Mouse (Mus musculus) intestine, postnatal 0 days (tissue): ENCODE results near the gene Nfx1. TPM values are rescaled to one million over a fixed set of nuclear protein-coding genes. Genes with fewer than 3 reads are reported as not detected.

Experiments used
- ATAC-seq: fragments of 200-750 bp; cut with Nextera tagmentation; 2 replicates; pipeline ENCODE4 v1.8.0; 2017; ENCODE audit warnings: mild to moderate bottlenecking, moderate TSS enrichment, moderate library complexity
- H3K27ac ChIP-seq: fragments of 300-500 bp; sonication (generic); 2 replicates; pipeline ENCODE4 v1.5.1; 2014; ENCODE audit warnings: mild to moderate bottlenecking, low read depth, low read length, moderate library complexity
- H3K27me3 ChIP-seq: fragments of 300-500 bp; sonication (generic); replicated peaks from 2 replicates; pipeline ENCODE4 v1.6.1; 2014; ENCODE audit warnings: low read length, mixed read lengths; ENCODE audit not compliant: control insufficient read depth, insufficient read depth
- H3K36me3 ChIP-seq: fragments of 300-500 bp; sonication (generic); 2 replicates; pipeline ENCODE4 v1.6.1; 2014; ENCODE audit warnings: mild to moderate bottlenecking, moderate library complexity; ENCODE audit not compliant: control insufficient read depth, insufficient read depth
- H3K4me1 ChIP-seq: fragments of 300-500 bp; sonication (generic); replicated peaks from 2 replicates; pipeline ENCODE4 v1.6.1; 2014; ENCODE audit warnings: antibody characterized with exemption, low read length, mixed read lengths; ENCODE audit not compliant: control insufficient read depth, insufficient read depth
- H3K4me2 ChIP-seq: fragments of 300-500 bp; sonication (generic); replicated peaks from 2 replicates; pipeline ENCODE4 v1.6.1; 2014; ENCODE audit warnings: low read depth, mild to moderate bottlenecking, moderate library complexity
- H3K4me3 ChIP-seq: fragments of 300-500 bp; sonication (generic); 2 replicates; pipeline ENCODE4 v1.5.1; 2014; ENCODE audit warnings: low read depth, low read length
- H3K9ac ChIP-seq: fragments of 300-500 bp; sonication (generic); 2 replicates; pipeline ENCODE4 v1.6.1; 2014; ENCODE audit warnings: mild to moderate bottlenecking, low read depth, low read length
- H3K9me3 ChIP-seq: fragments of 300-500 bp; sonication (generic); 2 replicates; pipeline ENCODE4 v1.6.1; 2016; ENCODE audit warnings: mixed run types; ENCODE audit not compliant: control insufficient read depth
- CTCF ChIP-seq: sonication (generic); IDR thresholded peaks from 2 replicates; pipeline ENCODE4 v1.5.1; 2016; ENCODE audit warnings: low read depth, mild to moderate bottlenecking, control low read depth, antibody characterized with exemption, moderate library complexity
- WGBS: fragments of 180-500 bp; shearing (Covaris S2); extraction: QIAGEN DNeasy Blood & Tissue Kit; methylation state at CpG from one replicate; pipeline ENCODE4 v1.1.7; 2014; 5-methylcytosine and 5-hydroxymethylcytosine counted together
- polyA plus RNA-seq: library from polyadenylated mRNA; unstranded; fragments of >200 nt; fragmentation: Nextera tagmentation; extraction: Ambion mirVana; gene quantifications from 2 replicates; pipeline ENCODE4 v1.2.1, GENCODE M21; 2015

Nfx1 gene
- polyA plus RNA-seq, 1 experiment from 2014 or later: 25.9 TPM

- Histone ChIP-seq H3K9me3 (no peaks in the 10 kb centered on the region), H3K36me3 (0 out of 2 replicates have a peak, but pooled peaks cover 3% of the 10 kb centered on the region), H3K27ac (no peak overlapping the region), H3K4me2 (no peak overlapping the region), H3K4me3 (no peak overlapping the region), H3K9ac (no peak overlapping the region), H3K27me3 (no peaks in the 10 kb centered on the region), H3K4me1 (no peaks in the 10 kb centered on the region)
- no peak for TF ChIP-seq CTCF
- no peak for ATAC-seq
- 87% methylated on average over 3 of the region's 3 CpGs for WGBS
Observed at GRCm38 (mm10) chr4:41031242-41031641, 60.5 kb downstream of the Nfx1 start.

DNA sequence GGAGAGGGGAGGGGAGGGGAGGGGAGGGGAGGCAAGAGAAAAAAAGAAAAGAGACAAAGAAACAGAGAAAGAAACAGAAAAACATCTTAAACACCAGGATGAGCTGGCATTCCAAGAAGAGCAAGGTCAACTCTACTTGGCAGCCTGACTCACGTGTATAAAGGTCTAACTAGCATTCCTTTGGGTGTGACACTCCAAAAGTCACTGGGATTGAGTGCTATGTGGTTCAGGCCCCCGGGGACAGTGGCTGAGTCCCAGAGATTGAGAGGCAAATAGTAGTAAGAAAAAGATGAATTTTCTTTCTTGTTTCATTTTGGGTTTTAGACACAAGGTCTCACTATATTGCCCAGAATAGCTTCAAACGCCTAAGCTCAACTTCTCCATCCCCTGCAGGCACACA is 67.2 kb downstream of the Nfx1 start:
- H3K27me3 ChIP-seq: no peaks in the 10 kb centered on the region
- WGBS: 39% methylated on average over 3 of the region's 3 CpGs
- no peak overlapping the region for H3K4me3 ChIP-seq
- no peak for ATAC-seq
- no peak overlapping the region for H3K9ac ChIP-seq
- no peaks in the 10 kb centered on the region for H3K4me1 ChIP-seq
- H3K27ac ChIP-seq: no peak overlapping the region
- H3K36me3 ChIP-seq: no peaks in the 10 kb centered on the region
- TF ChIP-seq CTCF: no peak
- H3K9me3 ChIP-seq: no peaks in the 10 kb centered on the region
- H3K4me2 ChIP-seq: no peak overlapping the region

- Histone ChIP-seq H3K4me1 (no peaks in the 10 kb centered on the region), H3K4me3 (no peak overlapping the region), H3K9me3 (no peaks in the 10 kb centered on the region), H3K9ac (no peak overlapping the region), H3K36me3 (no peaks in the 10 kb centered on the region), H3K4me2 (no peak overlapping the region), H3K27ac (no peak overlapping the region), H3K27me3 (no peaks in the 10 kb centered on the region)
- no peak for TF ChIP-seq CTCF
- ATAC-seq: no peak
- WGBS: 62% methylated on average over 7 of the region's 7 CpGs
Observed at GRCm38 (mm10) chr4:41040983-41041382, 70.3 kb downstream of the Nfx1 start.

GRCm38 (mm10) chr4:41042880-41043279 is 72.2 kb downstream of the Nfx1 start:
- ATAC-seq: no peak
- no peaks in the 10 kb centered on the region for H3K9me3 ChIP-seq
- no peaks in the 10 kb centered on the region for H3K4me1 ChIP-seq
- no peak for TF ChIP-seq CTCF
- H3K36me3 ChIP-seq: no peaks in the 10 kb centered on the region
- H3K9ac ChIP-seq: no peak overlapping the region
- no peaks in the 10 kb centered on the region for H3K27me3 ChIP-seq
- H3K4me3 ChIP-seq: no peak overlapping the region
- 51% methylated on average over 12 of the region's 12 CpGs for WGBS
- no peak overlapping the region for H3K27ac ChIP-seq
- no peak overlapping the region for H3K4me2 ChIP-seq

- H3K4me2 ChIP-seq: 0 out of 2 replicates have a peak overlapping the region, but pooled peaks have one; percentile 10
- no peak overlapping the region for H3K27ac ChIP-seq
- peak; percentile 62 for TF ChIP-seq CTCF
- no peaks in the 10 kb centered on the region for H3K9me3 ChIP-seq
- H3K4me3 ChIP-seq: no peak overlapping the region
- WGBS: 66% methylated on average over 5 of the region's 5 CpGs
- no peaks in the 10 kb centered on the region for H3K36me3 ChIP-seq
- no peaks in the 10 kb centered on the region for H3K27me3 ChIP-seq
- no peak overlapping the region for H3K9ac ChIP-seq
- H3K4me1 ChIP-seq: no peaks in the 10 kb centered on the region
- peak; percentile 40; the same call in 1 of the 2 replicates for ATAC-seq
Observed at GRCm38 (mm10) chr4:41043961-41044360, 73.3 kb downstream of the Nfx1 start.

GRCm38 (mm10) chr4:41045288-41045687 is 74.6 kb downstream of the Nfx1 start:
- no peak overlapping the region for H3K9ac ChIP-seq
- H3K27me3 ChIP-seq: no peaks in the 10 kb centered on the region
- ATAC-seq: peak; percentile 36; the same call in 1 of the 2 replicates
- H3K9me3 ChIP-seq: no peaks in the 10 kb centered on the region
- no peaks in the 10 kb centered on the region for H3K36me3 ChIP-seq
- TF ChIP-seq CTCF: peak; percentile 32
- peak overlapping the region; percentile 42 for H3K4me2 ChIP-seq
- no peak overlapping the region for H3K4me3 ChIP-seq
- no peak overlapping the region for H3K27ac ChIP-seq
- H3K4me1 ChIP-seq: no peaks in the 10 kb centered on the region
- 42% methylated on average over 3 of the region's 3 CpGs for WGBS
